Mouse (Mus musculus) ES-Bruce4 (cell line): ENCODE measurements around the gene Tmf1.

Experiments used
- CTCF ChIP-seq: IDR thresholded peaks from one replicate; pipeline ENCODE4 v1.8.1; 2011; ENCODE audit warnings: low read depth, low read length
- EP300 ChIP-seq: IDR thresholded peaks from 2 replicates; pipeline ENCODE4 v1.6.1; 2011; ENCODE audit warnings: low read depth, low read length; ENCODE audit not compliant: insufficient read depth
- POLR2A ChIP-seq: IDR thresholded peaks from one replicate; pipeline ENCODE4 v1.8.1; 2011; ENCODE audit warnings: low read length; ENCODE audit not compliant: insufficient read depth

GRCm38 (mm10) chr6:97124336-97125010 is 54.4 kb downstream of the Tmf1 start:
- no peak for TF ChIP-seq POLR2A
- TF ChIP-seq CTCF = no peak
- TF ChIP-seq EP300 = no peak
